Mouse (Mus musculus) heart, postnatal 0 days (tissue): ENCODE measurements around the gene Samd7. TPM values are rescaled to one million over a fixed set of nuclear protein-coding genes. Genes with fewer than 3 reads are reported as not detected.

Experiments used
- ATAC-seq: fragments of 200-750 bp; cut with Nextera tagmentation; 2 replicates; pipeline ENCODE4 v1.8.0; 2017; ENCODE audit warnings: low read depth, moderate number of reproducible peaks, moderate library complexity; ENCODE audit not compliant: insufficient read depth
- DNase-seq: peaks from one replicate; pipeline ENCODE4 v3.0.0-alpha.2; 2016; ENCODE audit warnings: low spot score
- H3K27ac ChIP-seq: fragments of 300-500 bp; sonication (generic); 2 replicates; pipeline ENCODE4 v1.5.1; 2014; ENCODE audit warnings: low read depth, mild to moderate bottlenecking
- H3K27me3 ChIP-seq: fragments of 300-500 bp; sonication (generic); 2 replicates; pipeline ENCODE4 v1.6.1; 2014; ENCODE audit warnings: low read length, mixed read lengths; ENCODE audit not compliant: control insufficient read depth, insufficient read depth
- H3K36me3 ChIP-seq: fragments of 300-500 bp; sonication (generic); replicated peaks from 2 replicates; pipeline ENCODE4 v1.6.1; 2014; ENCODE audit warnings: low read length, mixed read lengths; ENCODE audit not compliant: control insufficient read depth, insufficient read depth
- H3K4me1 ChIP-seq: fragments of 300-500 bp; sonication (generic); 2 replicates; pipeline ENCODE4 v1.6.1; 2014; ENCODE audit warnings: antibody characterized with exemption; ENCODE audit not compliant: control insufficient read depth, insufficient read depth
- H3K4me2 ChIP-seq: fragments of 300-500 bp; sonication (generic); 2 replicates; pipeline ENCODE4 v1.6.1; 2014; ENCODE audit warnings: low read depth, mild to moderate bottlenecking, low read length, moderate library complexity
- H3K4me3 ChIP-seq: fragments of 300-500 bp; sonication (generic); 2 replicates; pipeline ENCODE4 v1.5.1; 2014; ENCODE audit warnings: low read depth, low read length
- H3K9ac ChIP-seq: fragments of 300-500 bp; sonication (generic); replicated peaks from 2 replicates; pipeline ENCODE4 v1.6.1; 2014; ENCODE audit warnings: low read depth, low read length, mixed read lengths
- H3K9me3 ChIP-seq: fragments of 300-500 bp; sonication (generic); replicated peaks from 2 replicates; pipeline ENCODE4 v1.6.1; 2016; ENCODE audit warnings: low read length; ENCODE audit not compliant: control insufficient read depth
- CTCF ChIP-seq: IDR thresholded peaks from 2 replicates; pipeline ENCODE4 v1.5.1; 2016; ENCODE audit warnings: antibody characterized with exemption, control low read depth, low read depth
- EP300 ChIP-seq: IDR thresholded peaks from 2 replicates; pipeline ENCODE4 v1.6.1; 2016; ENCODE audit warnings: antibody characterized with exemption, low read depth
- WGBS: fragments of 180-500 bp; shearing (Covaris S2); extraction: QIAGEN DNeasy Blood & Tissue Kit; methylation state at CpG from one replicate; pipeline ENCODE4 v1.1.7; 2014; 5-methylcytosine and 5-hydroxymethylcytosine counted together
- polyA plus RNA-seq: library from polyadenylated mRNA; unstranded; fragments of >200 nt; fragmentation: Nextera tagmentation; extraction: Ambion mirVana; gene quantifications from 2 replicates; pipeline ENCODE4 v1.2.1, GENCODE M21; 2015
- total RNA-seq: library from RNA; depleted of rRNA; stranded (reverse); fragments of >200 nt; gene quantifications from 2 replicates; pipeline ENCODE4 v1.2.3, GENCODE M21; 2014; ENCODE audit warnings: low replicate concordance

Samd7 gene
- total and polyA plus RNA-seq, 2 experiments from 2014 or later = not detected

- WGBS = 100% methylated on average over 1 of the region's 1 CpGs
- no peak for ATAC-seq
These were observed 25.5 kb downstream of the Samd7 start for GRCm38 (mm10) chr3:30771560-30771959.

GRCm38 (mm10) chr3:30772631-30773030 lies 26.5 kb downstream of the Samd7 start:
- no peaks in the 10 kb centered on the region for H3K27me3 ChIP-seq
- no peak for TF ChIP-seq EP300
- no peak for TF ChIP-seq CTCF

More at GRCm38 (mm10) chr3:30771560-30771959, 25.5 kb downstream of the Samd7 start:
- Histone ChIP-seq H3K27me3 (no peaks in the 10 kb centered on the region), H3K9me3 (no peaks in the 10 kb centered on the region), H3K4me2 (no peak overlapping the region), H3K27ac (no peak overlapping the region), H3K9ac (no peak overlapping the region), H3K36me3 (no peaks in the 10 kb centered on the region), H3K4me1 (no peaks in the 10 kb centered on the region), H3K4me3 (no peak overlapping the region)
- TF ChIP-seq CTCF (no peak), EP300 (no peak)
- DNase-seq = no peak

GRCm38 (mm10) chr3:30774677-30775076 lies 28.6 kb downstream of the Samd7 start:
- DNase-seq (no peak), ATAC-seq (no peak)
- H3K9me3 ChIP-seq = no peaks in the 10 kb centered on the region
- H3K4me3 ChIP-seq = no peak overlapping the region
- H3K4me2 ChIP-seq = no peak overlapping the region
- H3K27ac ChIP-seq = no peak overlapping the region
- no peaks in the 10 kb centered on the region for H3K4me1 ChIP-seq
- TF ChIP-seq CTCF (no peak), EP300 (no peak)
- H3K27me3 ChIP-seq = no peaks in the 10 kb centered on the region
- no peak overlapping the region for H3K9ac ChIP-seq
- no peaks in the 10 kb centered on the region for H3K36me3 ChIP-seq
- WGBS = 83% methylated on average over 5 of the region's 5 CpGs

More at GRCm38 (mm10) chr3:30772631-30773030, 26.5 kb downstream of the Samd7 start:
- Histone ChIP-seq H3K9me3 (no peaks in the 10 kb centered on the region), H3K4me1 (no peaks in the 10 kb centered on the region), H3K27ac (no peak overlapping the region), H3K36me3 (no peaks in the 10 kb centered on the region), H3K9ac (no peak overlapping the region), H3K4me2 (no peak overlapping the region), H3K4me3 (no peak overlapping the region)
- ATAC-seq (no peak), DNase-seq (no peak)
- 66% methylated on average over 4 of the region's 4 CpGs for WGBS

- Histone ChIP-seq H3K4me3 (no peak overlapping the region), H3K4me1 (no peaks in the 10 kb centered on the region), H3K4me2 (no peak overlapping the region), H3K36me3 (no peaks in the 10 kb centered on the region), H3K27me3 (no peaks in the 10 kb centered on the region), H3K9ac (no peak overlapping the region), H3K9me3 (no peaks in the 10 kb centered on the region), H3K27ac (no peak overlapping the region)
- ATAC-seq = no peak
- WGBS = 70% methylated on average over 5 of the region's 5 CpGs
- TF ChIP-seq CTCF = no peak
- TF ChIP-seq EP300 = no peak
- no peak for DNase-seq
These were observed 31.9 kb downstream of the Samd7 start for GRCm38 (mm10) chr3:30777984-30778383.

GRCm38 (mm10) chr3:30788531-30788930 lies 42.4 kb downstream of the Samd7 start:
- H3K27ac ChIP-seq = no peak overlapping the region
- no peaks in the 10 kb centered on the region for H3K27me3 ChIP-seq
- no peak overlapping the region for H3K4me3 ChIP-seq
- no peak for TF ChIP-seq CTCF
- no peaks in the 10 kb centered on the region for H3K9me3 ChIP-seq
- H3K36me3 ChIP-seq = no peaks in the 10 kb centered on the region
- no peak overlapping the region for H3K4me2 ChIP-seq
- H3K9ac ChIP-seq = no peak overlapping the region
- no peaks in the 10 kb centered on the region for H3K4me1 ChIP-seq
- 19% methylated on average over 5 of the region's 5 CpGs for WGBS
- DNase-seq (no peak), ATAC-seq (no peak)

- Histone ChIP-seq H3K27me3 (no peaks in the 10 kb centered on the region), H3K4me2 (peak within 1 kb of the TSS; percentile 93), H3K9ac (peak within 1 kb of the TSS; percentile 100), H3K4me1 (peaks cover 6% of the 10 kb centered on the region; the same call in 1 of the 2 replicates), H3K9me3 (no peaks in the 10 kb centered on the region), H3K27ac (peak within 1 kb of the TSS; percentile 92), H3K36me3 (no peaks in the 10 kb centered on the region), H3K4me3 (peak within 1 kb of the TSS; percentile 98)
- DNase-seq (peak; percentile 87), ATAC-seq (peak; percentile 97)
- under 1% methylated on average over 48 of the region's 62 CpGs for WGBS
- TF ChIP-seq CTCF (no peak), EP300 (peak; percentile 64; the same call in 1 of the 2 replicates)
These were observed 46.8 kb downstream of the Samd7 start, which contains the start of gene Sec62 for GRCm38 (mm10) chr3:30792737-30793402. Sec62 (plus strand) TSS chr3:30792875.
